Mouse (Mus musculus) forebrain, embryonic 14.5 days (tissue): ENCODE results near the gene Mei1. TPM values are rescaled to one million over a fixed set of nuclear protein-coding genes. Genes with fewer than 3 reads are reported as not detected.

Source experiments
- ATAC-seq: fragments of 200-750 bp; cut with Nextera tagmentation; 2 replicates; pipeline ENCODE4 v1.8.0; 2017; ENCODE audit warnings: mild to moderate bottlenecking, moderate library complexity
- DNase-seq: peaks from one replicate; pipeline ENCODE4 v3.0.0-alpha.2; 2015; ENCODE audit warnings: low spot score
- H3K27ac ChIP-seq: fragments of 300-500 bp; sonication (generic); 2 replicates; pipeline ENCODE4 v1.5.1; 2014; ENCODE audit warnings: low read depth, mild to moderate bottlenecking, control low read depth, low read length, moderate library complexity
- H3K27me3 ChIP-seq: fragments of 300-500 bp; sonication (generic); replicated peaks from 2 replicates; pipeline ENCODE4 v1.6.1; 2014; ENCODE audit warnings: low read length, control low read depth, mixed read lengths; ENCODE audit not compliant: control insufficient read depth, insufficient read depth
- H3K36me3 ChIP-seq: fragments of 300-500 bp; sonication (generic); 2 replicates; pipeline ENCODE4 v1.6.1; 2014; ENCODE audit warnings: low read length, control low read depth; ENCODE audit not compliant: control insufficient read depth, insufficient read depth
- H3K4me1 ChIP-seq: fragments of 300-500 bp; sonication (generic); 2 replicates; pipeline ENCODE4 v1.6.1; 2014; ENCODE audit warnings: antibody characterized with exemption, low read length, control low read depth; ENCODE audit not compliant: control insufficient read depth, insufficient read depth
- H3K4me2 ChIP-seq: fragments of 300-500 bp; sonication (generic); 2 replicates; pipeline ENCODE4 v1.6.1; 2014; ENCODE audit warnings: mild to moderate bottlenecking, control low read depth, low read length
- H3K4me3 ChIP-seq: fragments of 300-500 bp; sonication (generic); 2 replicates; pipeline ENCODE4 v1.5.1; 2014; ENCODE audit warnings: low read depth, low read length, control low read depth
- H3K9ac ChIP-seq: fragments of 300-500 bp; sonication (generic); 2 replicates; pipeline ENCODE4 v1.6.1; 2014; ENCODE audit warnings: mild to moderate bottlenecking, low read length, control low read depth, moderate library complexity
- H3K9me3 ChIP-seq: fragments of 300-500 bp; sonication (generic); replicated peaks from 2 replicates; pipeline ENCODE4 v1.6.1; 2016; ENCODE audit warnings: low read length, control low read depth, mixed read lengths; ENCODE audit not compliant: control insufficient read depth
- WGBS: fragments of 180-500 bp; shearing (Covaris S2); extraction: QIAGEN DNeasy Blood & Tissue Kit; methylation state at CpG from one replicate; pipeline ENCODE4 v1.1.7; 2014; 5-methylcytosine and 5-hydroxymethylcytosine counted together
- polyA plus RNA-seq: library from polyadenylated mRNA; unstranded; fragments of >200 nt; fragmentation: Nextera tagmentation; extraction: Ambion mirVana; gene quantifications from 2 replicates; pipeline ENCODE4 v1.2.1, GENCODE M21; 2014

Mei1 gene
- polyA plus RNA-seq, 1 experiment from 2014 or later = not detected

- 87% methylated on average over 36 of the region's 36 CpGs for WGBS
- no peak overlapping the region for H3K4me3 ChIP-seq
- H3K27me3 ChIP-seq = no peaks in the 10 kb centered on the region
- H3K9ac ChIP-seq = no peak overlapping the region
- ATAC-seq = no peak
- H3K27ac ChIP-seq = no peak overlapping the region
- DNase-seq = no peak
- H3K4me1 ChIP-seq = peaks cover 6% of the 10 kb centered on the region; the same call in 1 of the 2 replicates
- no peaks in the 10 kb centered on the region for H3K9me3 ChIP-seq
- no peak overlapping the region for H3K4me2 ChIP-seq
- H3K36me3 ChIP-seq = peaks cover 59% of the 10 kb centered on the region
These were observed 100.9 kb downstream of the Mei1 start for GRCm38 (mm10) chr15:82170437-82171377.

GRCm38 (mm10) chr15:82172648-82173047 lies 102.9 kb downstream of the Mei1 start:
- Histone ChIP-seq H3K27me3 (no peaks in the 10 kb centered on the region), H3K36me3 (peaks cover 77% of the 10 kb centered on the region), H3K9me3 (no peaks in the 10 kb centered on the region), H3K4me2 (no peak overlapping the region), H3K4me3 (no peak overlapping the region), H3K4me1 (no peaks in the 10 kb centered on the region), H3K27ac (no peak overlapping the region), H3K9ac (no peak overlapping the region)
- DNase-seq = no peak
- ATAC-seq = no peak
- 75% methylated on average over 8 of the region's 8 CpGs for WGBS

GRCm38 (mm10) chr15:82175091-82175490 lies 105.3 kb downstream of the Mei1 start:
- Histone ChIP-seq H3K27me3 (no peaks in the 10 kb centered on the region), H3K4me3 (no peak overlapping the region), H3K4me2 (no peak overlapping the region), H3K27ac (no peak overlapping the region), H3K9ac (no peak overlapping the region), H3K36me3 (peaks cover 96% of the 10 kb centered on the region), H3K9me3 (no peaks in the 10 kb centered on the region), H3K4me1 (no peaks in the 10 kb centered on the region)
- 95% methylated on average over 9 of the region's 9 CpGs for WGBS
- ATAC-seq (no peak), DNase-seq (no peak)

Other genes with a start within 250 kb of the Mei1 start
- gene Tob2, start 211.2 kb upstream of the Mei1 start, polyA plus RNA-seq = 11.1 and 17.0 TPM in 2 replicates
- gene Phf5a, start 198.1 kb upstream of the Mei1 start, polyA plus RNA-seq = 153 and 202 TPM in 2 replicates
- 204 and 231 TPM in 2 replicates for gene Aco2, start 197.7 kb upstream of the Mei1 start, polyA plus RNA-seq
- 99.6 and 110 TPM in 2 replicates for gene Polr3h, start 143.8 kb upstream of the Mei1 start, polyA plus RNA-seq
- 72.8 and 110 TPM in 2 replicates for gene Csdc2, start 133.2 kb upstream of the Mei1 start, polyA plus RNA-seq
- gene Pmm1, start 109.1 kb upstream of the Mei1 start, polyA plus RNA-seq = 92.6 and 93.3 TPM in 2 replicates
- not detected in 2 replicates for gene 1700029P11Rik, start 89.5 kb upstream of the Mei1 start, polyA plus RNA-seq
- gene Xrcc6, start 82.2 kb upstream of the Mei1 start, polyA plus RNA-seq = 55.4 and 56.9 TPM in 2 replicates
- 33.4 and 39.5 TPM in 2 replicates for gene Desi1, start 36.1 kb upstream of the Mei1 start, polyA plus RNA-seq
- gene Snu13, start 22.4 kb upstream of the Mei1 start, polyA plus RNA-seq = 295 and 348 TPM in 2 replicates
- gene 4930407I10Rik, start 10.8 kb upstream of the Mei1 start, polyA plus RNA-seq = not detected in 2 replicates
- gene Ccdc134, start 57.9 kb downstream of the Mei1 start, polyA plus RNA-seq = 12.8 and 15.5 TPM in 2 replicates
- 99.6 and 139 TPM in 2 replicates for gene Srebf2, start 77.2 kb downstream of the Mei1 start, polyA plus RNA-seq
- gene Shisa8, start 142.8 kb downstream of the Mei1 start, polyA plus RNA-seq = 0.61 and 0.77 TPM in 2 replicates
- gene Tnfrsf13c, start 154.4 kb downstream of the Mei1 start, polyA plus RNA-seq = 0.14 and 0.19 TPM in 2 replicates
- gene Cenpm, start 174.8 kb downstream of the Mei1 start, polyA plus RNA-seq = 42.4 and 63.9 TPM in 2 replicates
- gene 1500009C09Rik, start 182.4 kb downstream of the Mei1 start, polyA plus RNA-seq = 13.2 and 19.3 TPM in 2 replicates
- gene Sept3, start 204.9 kb downstream of the Mei1 start, polyA plus RNA-seq = 225 and 276 TPM in 2 replicates
- gene Wbp2nl, start 229.0 kb downstream of the Mei1 start, polyA plus RNA-seq = not detected in 2 replicates